Mouse (Mus musculus): ENCODE data around the gene Rassf6.

GRCm38 (mm10) chr5:90586511-90586910, 53.9 kb downstream of the Rassf6 start:
- TF ChIP-seq CTCF (IDR thresholded peaks at IDR 0.05; ENCODE audit: borderline replicate concordance, extremely low read depth, insufficient read depth, insufficient read length), result no peak
- TF ChIP-seq POLR2A (IDR thresholded peaks at IDR 0.05; ENCODE audit: borderline replicate concordance, extremely low read depth, insufficient read depth, insufficient read length, poor library complexity, severe bottlenecking), result no peak

Data from brain, embryonic 14.5 days (tissue).